Mouse (Mus musculus): ENCODE measurements around the gene Ugt1a6b. TPM values are rescaled to one million over a fixed set of nuclear protein-coding genes. Genes with fewer than 3 reads are reported as not detected.
"Not testable (repeated sequence)": the region's sequence is repeated elsewhere in the genome, so short reads cannot be mapped to it uniquely, and the experiment has no call there.

Ugt1a6b gene
- total and polyA plus RNA-seq, 2 experiments from 2014 or later = 2.0 to 2.9 TPM

GRCm38 (mm10) chr1:88137264-88137663 is 34.2 kb downstream of the Ugt1a6b start:
- Histone ChIP-seq H3K4me2 (ENCODE audit: low read depth) (no peak overlapping the region), H3K9me3 (ENCODE audit: low read length) (no peaks in the 10 kb centered on the region), H3K27ac (ENCODE audit: low read depth, low read length) (no peak overlapping the region), H3K27me3 (ENCODE audit: insufficient read depth, low read length) (no peaks in the 10 kb centered on the region), H3K9ac (no peak overlapping the region), H3K4me1 (ENCODE audit: insufficient read depth) (no peaks in the 10 kb centered on the region), H3K36me3 (ENCODE audit: insufficient read depth) (no peaks in the 10 kb centered on the region), H3K4me3 (ENCODE audit: low read depth, low read length) (no peak overlapping the region)
- 94% methylated on average over 3 of the region's 3 CpGs for WGBS
- DNase-seq = no peak
- ATAC-seq = no peak
- TF ChIP-seq CTCF (IDR thresholded peaks at IDR 0.05; ENCODE audit: low read depth) = no peak

GRCm38 (mm10) chr1:88138145-88138544 is 35.1 kb downstream of the Ugt1a6b start:
- no peak for TF ChIP-seq CTCF (IDR thresholded peaks at IDR 0.05; ENCODE audit: low read depth)
- no peak overlapping the region for H3K4me3 ChIP-seq (ENCODE audit: low read depth, low read length)
- H3K9me3 ChIP-seq (ENCODE audit: low read length) = no peaks in the 10 kb centered on the region
- 93% methylated on average over 1 of the region's 1 CpGs for WGBS
- H3K4me1 ChIP-seq (ENCODE audit: insufficient read depth) = no peaks in the 10 kb centered on the region
- no peaks in the 10 kb centered on the region for H3K27me3 ChIP-seq (ENCODE audit: insufficient read depth, low read length)
- ATAC-seq = no peak
- H3K4me2 ChIP-seq (ENCODE audit: low read depth) = no peak overlapping the region
- DNase-seq = no peak
- H3K36me3 ChIP-seq (ENCODE audit: insufficient read depth) = no peaks in the 10 kb centered on the region
- no peak overlapping the region for H3K9ac ChIP-seq
- no peak overlapping the region for H3K27ac ChIP-seq (ENCODE audit: low read depth, low read length)

GRCm38 (mm10) chr1:88140492-88140891 is 37.4 kb downstream of the Ugt1a6b start:
- not testable (repeated sequence) for H3K36me3 ChIP-seq (ENCODE audit: insufficient read depth); H3K27ac ChIP-seq (ENCODE audit: low read depth, low read length); H3K4me1 ChIP-seq (ENCODE audit: insufficient read depth); H3K27me3 ChIP-seq (ENCODE audit: insufficient read depth, low read length); H3K9ac ChIP-seq; H3K4me2 ChIP-seq (ENCODE audit: low read depth); H3K9me3 ChIP-seq (ENCODE audit: low read length); H3K4me3 ChIP-seq (ENCODE audit: low read depth, low read length); ATAC-seq; DNase-seq
- 40% methylated on average over 1 of the region's 1 CpGs for WGBS

- H3K4me2 ChIP-seq (ENCODE audit: low read depth); H3K36me3 ChIP-seq (ENCODE audit: insufficient read depth); H3K4me1 ChIP-seq (ENCODE audit: insufficient read depth); H3K4me3 ChIP-seq (ENCODE audit: low read depth, low read length); H3K27ac ChIP-seq (ENCODE audit: low read depth, low read length); H3K27me3 ChIP-seq (ENCODE audit: insufficient read depth, low read length); H3K9me3 ChIP-seq (ENCODE audit: low read length); H3K9ac ChIP-seq: not testable (repeated sequence)
- peak; percentile 24 for DNase-seq
- 2% methylated on average over 5 of the region's 5 CpGs for WGBS
- peak; percentile 61 for ATAC-seq
- peak; percentile 44; the same call in 1 of the 2 replicates for TF ChIP-seq CTCF (IDR thresholded peaks at IDR 0.05; ENCODE audit: low read depth)
Observed at GRCm38 (mm10) chr1:88143966-88144675, 41.1 kb downstream of the Ugt1a6b start.

GRCm38 (mm10) chr1:88145278-88145677 is 42.2 kb downstream of the Ugt1a6b start:
- not testable (repeated sequence) for H3K36me3 ChIP-seq (ENCODE audit: insufficient read depth); ATAC-seq; H3K9me3 ChIP-seq (ENCODE audit: low read length); DNase-seq; H3K9ac ChIP-seq; H3K27me3 ChIP-seq (ENCODE audit: insufficient read depth, low read length); H3K27ac ChIP-seq (ENCODE audit: low read depth, low read length); H3K4me2 ChIP-seq (ENCODE audit: low read depth); H3K4me1 ChIP-seq (ENCODE audit: insufficient read depth); H3K4me3 ChIP-seq (ENCODE audit: low read depth, low read length)
- TF ChIP-seq CTCF (IDR thresholded peaks at IDR 0.05; ENCODE audit: low read depth) = peak; percentile 32
- 71% methylated on average over 2 of the region's 2 CpGs for WGBS

- not testable (repeated sequence) for H3K4me2 ChIP-seq (ENCODE audit: low read depth); DNase-seq; H3K9me3 ChIP-seq (ENCODE audit: low read length); H3K4me3 ChIP-seq (ENCODE audit: low read depth, low read length); H3K36me3 ChIP-seq (ENCODE audit: insufficient read depth); H3K27ac ChIP-seq (ENCODE audit: low read depth, low read length); H3K27me3 ChIP-seq (ENCODE audit: insufficient read depth, low read length); H3K4me1 ChIP-seq (ENCODE audit: insufficient read depth); H3K9ac ChIP-seq
- 75% methylated on average over 2 of the region's 2 CpGs for WGBS
- ATAC-seq = peak; percentile 61; the same call in 1 of the 2 replicates
- TF ChIP-seq CTCF (IDR thresholded peaks at IDR 0.05; ENCODE audit: low read depth) = peak; percentile 56
Observed at GRCm38 (mm10) chr1:88150133-88150532, 47.1 kb downstream of the Ugt1a6b start.

- TF ChIP-seq CTCF (IDR thresholded peaks at IDR 0.05; ENCODE audit: low read depth) = no peak
- no peaks in the 10 kb centered on the region for H3K9me3 ChIP-seq (ENCODE audit: low read length)
- no peaks in the 10 kb centered on the region for H3K36me3 ChIP-seq (ENCODE audit: insufficient read depth)
- no peak overlapping the region for H3K27ac ChIP-seq (ENCODE audit: low read depth, low read length)
- no peak overlapping the region for H3K9ac ChIP-seq
- no peaks in the 10 kb centered on the region for H3K4me1 ChIP-seq (ENCODE audit: insufficient read depth)
- no peak overlapping the region for H3K4me2 ChIP-seq (ENCODE audit: low read depth)
- no peak overlapping the region for H3K4me3 ChIP-seq (ENCODE audit: low read depth, low read length)
- WGBS = 87% methylated on average over 2 of the region's 2 CpGs
- no peak for DNase-seq
- no peaks in the 10 kb centered on the region for H3K27me3 ChIP-seq (ENCODE audit: insufficient read depth, low read length)
- no peak for ATAC-seq
Observed at GRCm38 (mm10) chr1:88158430-88158829, 55.4 kb downstream of the Ugt1a6b start.

Data from forebrain, postnatal 0 days (tissue).